Mouse (Mus musculus): ENCODE measurements at regions not wholly inside any gene's neighbourhood (a gene's known extent, or its start where the extent isn't known, plus 50 kb on each side); places are given as distances from the start of the nearest gene placed in this dataset.

DNA sequence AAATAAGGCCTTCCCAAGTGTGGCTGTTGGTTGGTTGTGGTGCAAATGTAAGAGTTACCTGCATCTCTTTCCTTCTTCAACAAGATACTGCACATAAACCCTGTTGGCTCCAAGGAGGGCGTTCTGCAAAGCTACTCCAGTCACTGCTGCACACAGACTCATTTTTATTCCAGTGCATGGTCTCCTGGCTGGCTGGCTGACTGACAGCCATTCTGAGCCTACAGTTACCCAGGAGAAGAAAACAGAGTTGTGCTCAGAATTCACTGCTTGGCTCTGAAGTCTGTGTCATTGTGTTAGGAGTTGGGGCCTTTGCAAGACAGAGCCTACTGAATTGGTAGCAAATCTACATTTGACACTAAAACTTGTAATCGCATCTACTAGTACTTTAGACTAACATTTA lies 138.0 kb upstream of the Ank start:
- no peak overlapping the region for H3K4me2 ChIP-seq
- H3K27ac ChIP-seq = no peak overlapping the region
- H3K9me3 ChIP-seq (replicated peaks) = no peaks in the 10 kb centered on the region
- 81% methylated on average over 2 of the region's 2 CpGs for WGBS
- no peak overlapping the region for H3K9ac ChIP-seq
- H3K4me1 ChIP-seq (replicated peaks) = no peaks in the 10 kb centered on the region
- no peak for ATAC-seq (replicated peaks; ENCODE audit: insufficient number of reproducible peaks, insufficient read depth, low FRiP score, low read depth)
- H3K4me3 ChIP-seq = no peak overlapping the region
- no peaks in the 10 kb centered on the region for H3K36me3 ChIP-seq
- H3K27me3 ChIP-seq = no peaks in the 10 kb centered on the region

DNA sequence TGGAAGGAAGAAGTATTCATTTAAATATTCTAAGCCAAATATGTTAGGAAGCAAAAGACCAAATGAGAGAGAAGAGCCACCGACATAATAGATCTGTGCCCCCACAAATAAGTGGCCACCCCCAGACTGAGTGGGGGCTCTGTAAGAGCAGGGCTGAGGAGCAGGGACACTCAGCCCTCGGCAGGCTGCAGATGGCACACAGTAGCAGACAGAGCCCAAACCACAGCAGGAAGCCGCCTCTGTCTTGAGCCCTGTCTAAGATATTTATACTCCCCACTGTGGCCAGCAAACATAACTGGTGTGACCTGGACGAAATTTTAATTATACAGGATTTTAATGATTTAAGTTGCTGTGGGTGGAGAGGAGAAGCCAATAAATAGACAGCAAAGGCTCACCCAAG lies 126.4 kb upstream of the Ank start:
- no peaks in the 10 kb centered on the region for H3K4me1 ChIP-seq (replicated peaks)
- H3K4me2 ChIP-seq = no peak overlapping the region
- H3K9ac ChIP-seq = no peak overlapping the region
- WGBS = 50% methylated on average over 4 of the region's 4 CpGs
- H3K27me3 ChIP-seq = no peaks in the 10 kb centered on the region
- no peak overlapping the region for H3K4me3 ChIP-seq
- H3K36me3 ChIP-seq = no peaks in the 10 kb centered on the region
- no peak for ATAC-seq (replicated peaks; ENCODE audit: insufficient number of reproducible peaks, insufficient read depth, low FRiP score, low read depth)
- H3K9me3 ChIP-seq (replicated peaks) = no peaks in the 10 kb centered on the region
- no peak overlapping the region for H3K27ac ChIP-seq

DNA sequence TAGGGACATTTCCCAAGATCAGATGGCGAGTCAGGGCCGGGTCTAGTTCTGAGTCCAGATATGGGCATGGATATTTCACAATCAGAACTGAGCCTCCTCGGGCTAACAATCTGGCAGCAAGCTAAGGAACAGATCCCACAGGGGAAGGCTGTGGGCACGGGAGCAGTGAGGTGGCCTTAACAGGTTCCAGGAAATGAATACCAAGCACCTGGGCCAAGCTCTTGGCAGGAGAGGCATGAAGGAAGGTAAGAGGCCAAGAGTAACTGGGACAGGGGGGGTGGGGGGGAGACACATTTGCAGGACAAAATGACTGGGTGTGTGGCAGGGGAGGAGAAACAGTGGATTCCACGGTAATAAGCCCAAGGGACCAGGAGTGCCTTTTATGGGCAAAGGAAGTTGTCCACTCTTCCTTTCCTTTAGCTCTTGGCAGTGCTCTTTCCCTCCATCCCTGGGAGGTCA lies 124.9 kb upstream of the Ank start:
- no peaks in the 10 kb centered on the region for H3K36me3 ChIP-seq
- H3K4me1 ChIP-seq (replicated peaks) = no peaks in the 10 kb centered on the region
- no peak overlapping the region for H3K4me3 ChIP-seq
- no peaks in the 10 kb centered on the region for H3K9me3 ChIP-seq (replicated peaks)
- no peak overlapping the region for H3K9ac ChIP-seq
- ATAC-seq (replicated peaks; ENCODE audit: insufficient number of reproducible peaks, insufficient read depth, low FRiP score, low read depth) = no peak
- WGBS = 60% methylated on average over 5 of the region's 5 CpGs
- no peak overlapping the region for H3K27ac ChIP-seq
- H3K4me2 ChIP-seq = no peak overlapping the region
- H3K27me3 ChIP-seq = no peaks in the 10 kb centered on the region

DNA sequence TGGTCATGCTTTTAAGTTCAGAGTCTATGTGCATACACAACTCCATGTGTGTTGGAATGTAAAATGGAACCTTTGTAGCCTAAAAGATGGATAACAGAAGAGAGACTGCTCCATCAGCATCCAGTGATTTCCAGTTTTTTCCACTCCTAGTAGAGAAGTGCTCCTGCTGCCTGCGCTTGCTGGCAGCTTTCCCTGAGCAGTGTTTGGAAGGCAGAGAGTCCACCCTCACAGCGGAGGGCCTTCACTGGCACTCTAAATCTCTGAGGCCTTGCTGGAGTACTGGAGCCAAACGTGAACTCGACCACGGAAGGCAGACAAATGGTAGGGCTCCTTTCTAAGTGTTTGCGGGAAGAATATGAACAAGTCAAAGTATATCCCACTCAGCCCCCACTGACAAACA lies 108.0 kb upstream of the Ank start:
- no peak overlapping the region for H3K9ac ChIP-seq
- no peaks in the 10 kb centered on the region for H3K27me3 ChIP-seq
- no peaks in the 10 kb centered on the region for H3K36me3 ChIP-seq
- H3K27ac ChIP-seq = no peak overlapping the region
- no peak overlapping the region for H3K4me3 ChIP-seq
- H3K4me2 ChIP-seq = no peak overlapping the region
- no peaks in the 10 kb centered on the region for H3K9me3 ChIP-seq (replicated peaks)
- no peak for ATAC-seq (replicated peaks; ENCODE audit: insufficient number of reproducible peaks, insufficient read depth, low FRiP score, low read depth)
- 60% methylated on average over 6 of the region's 6 CpGs for WGBS
- no peaks in the 10 kb centered on the region for H3K4me1 ChIP-seq (replicated peaks)

DNA sequence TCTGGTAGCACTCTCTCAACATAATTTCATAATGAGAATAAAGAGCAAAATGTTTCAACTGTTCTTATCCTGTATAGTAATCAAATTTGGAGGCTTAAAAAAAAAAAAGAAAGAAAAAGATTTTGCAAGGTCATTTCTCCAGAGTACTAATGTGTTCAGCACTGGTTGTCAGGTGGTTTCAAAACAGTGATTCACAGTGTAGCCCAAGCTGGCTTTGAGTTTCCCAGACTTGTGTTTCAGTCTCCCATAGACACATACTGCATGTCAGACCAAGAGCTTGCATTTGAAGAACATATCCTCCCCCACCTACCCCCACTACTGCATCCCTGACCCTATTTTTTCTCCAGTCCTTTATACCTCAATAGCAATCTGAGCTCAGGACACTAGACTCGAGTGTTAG lies 107.2 kb upstream of the Ank start:
- 83% methylated on average over 1 of the region's 1 CpGs for WGBS
- Histone ChIP-seq H3K9ac (no peak overlapping the region), H3K4me2 (no peak overlapping the region), H3K36me3 (no peaks in the 10 kb centered on the region), H3K9me3 (replicated peaks) (no peaks in the 10 kb centered on the region), H3K27ac (no peak overlapping the region), H3K4me1 (replicated peaks) (no peaks in the 10 kb centered on the region), H3K4me3 (no peak overlapping the region), H3K27me3 (no peaks in the 10 kb centered on the region)
- ATAC-seq (replicated peaks; ENCODE audit: insufficient number of reproducible peaks, insufficient read depth, low FRiP score, low read depth) = no peak

DNA sequence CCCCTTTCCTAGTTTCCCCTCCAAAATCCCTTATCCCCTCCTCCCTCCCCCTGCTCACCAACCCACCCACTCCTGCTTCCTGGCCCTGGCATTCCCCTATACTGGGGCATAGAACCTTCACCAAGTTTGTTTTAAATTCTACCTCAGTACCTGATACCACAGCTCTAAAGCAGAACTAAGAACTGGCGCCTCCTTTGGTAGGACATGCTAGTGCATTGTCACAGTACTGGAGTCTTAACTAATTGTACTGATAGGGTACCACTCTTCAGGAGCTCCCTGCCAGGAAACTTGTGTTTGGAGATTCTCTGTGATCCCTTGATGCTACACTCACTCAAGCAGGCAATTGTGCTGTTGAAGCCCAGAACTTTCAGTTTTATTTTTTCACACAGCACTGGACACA lies 92.0 kb upstream of the Ank start:
- no peak overlapping the region for H3K27ac ChIP-seq
- H3K27me3 ChIP-seq = no peaks in the 10 kb centered on the region
- H3K9me3 ChIP-seq (replicated peaks) = no peaks in the 10 kb centered on the region
- ATAC-seq (replicated peaks; ENCODE audit: insufficient number of reproducible peaks, insufficient read depth, low FRiP score, low read depth) = no peak
- H3K4me2 ChIP-seq = no peak overlapping the region
- 40% methylated on average over 1 of the region's 1 CpGs for WGBS
- no peaks in the 10 kb centered on the region for H3K4me1 ChIP-seq (replicated peaks)
- no peak overlapping the region for H3K9ac ChIP-seq
- no peaks in the 10 kb centered on the region for H3K36me3 ChIP-seq
- no peak overlapping the region for H3K4me3 ChIP-seq

DNA sequence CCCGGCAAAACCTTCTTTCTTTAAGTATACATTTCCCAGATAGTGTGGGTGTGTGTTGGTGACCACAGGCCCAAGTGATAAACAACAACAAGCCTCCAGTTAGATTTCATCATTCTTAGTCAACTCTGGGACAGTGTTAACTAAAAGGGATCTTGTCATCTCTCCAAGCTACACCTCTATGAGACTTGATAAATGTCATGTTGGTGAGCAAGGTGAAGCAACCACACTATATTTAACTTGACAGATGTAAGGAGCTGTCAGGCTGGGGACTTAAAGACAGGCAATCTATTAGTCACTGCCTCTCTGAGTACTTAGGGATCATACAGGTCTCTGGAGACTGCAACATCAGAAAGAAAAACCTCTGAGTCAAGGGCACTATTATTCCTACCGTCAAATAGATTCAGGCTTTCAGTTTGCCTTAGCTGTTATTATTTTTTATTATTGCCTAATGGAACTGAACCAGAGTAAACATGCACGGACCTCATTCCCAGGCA lies 87.8 kb upstream of the Ank start:
- no peak overlapping the region for H3K9ac ChIP-seq
- no peak for ATAC-seq (replicated peaks; ENCODE audit: insufficient number of reproducible peaks, insufficient read depth, low FRiP score, low read depth)
- no peak overlapping the region for H3K4me2 ChIP-seq
- no peaks in the 10 kb centered on the region for H3K27me3 ChIP-seq
- H3K36me3 ChIP-seq = no peaks in the 10 kb centered on the region
- H3K4me3 ChIP-seq = no peak overlapping the region
- H3K4me1 ChIP-seq (replicated peaks) = no peaks in the 10 kb centered on the region
- no peaks in the 10 kb centered on the region for H3K9me3 ChIP-seq (replicated peaks)
- WGBS = 68% methylated on average over 3 of the region's 3 CpGs
- H3K27ac ChIP-seq = no peak overlapping the region

DNA sequence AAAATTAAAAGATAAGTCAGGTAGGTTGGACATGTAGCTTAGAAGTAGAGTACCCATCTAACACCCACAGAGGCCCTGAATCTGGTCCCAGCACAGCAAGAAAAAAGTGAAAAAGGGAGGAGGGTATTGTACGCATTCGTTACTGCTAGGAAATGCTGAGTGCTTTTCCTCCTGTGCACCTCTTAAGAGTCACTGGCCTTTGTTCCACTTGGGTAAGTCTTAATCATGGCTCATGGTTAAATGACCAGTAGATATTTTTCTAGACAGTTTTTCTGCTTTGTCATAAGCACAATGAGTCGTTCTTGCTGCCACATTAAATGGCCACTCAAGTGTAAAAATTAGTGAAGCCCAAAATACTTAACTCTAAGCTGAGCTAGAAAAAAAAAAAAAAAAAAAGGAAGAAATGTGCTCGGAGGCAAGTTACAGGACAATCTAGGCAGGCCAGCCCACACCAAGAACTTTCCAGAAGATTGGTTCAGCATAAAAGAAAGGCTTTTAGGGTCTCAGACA lies 86.0 kb upstream of the Ank start:
- ATAC-seq (replicated peaks; ENCODE audit: insufficient number of reproducible peaks, insufficient read depth, low FRiP score, low read depth) = no peak
- no peak overlapping the region for H3K9ac ChIP-seq
- 77% methylated on average over 4 of the region's 4 CpGs for WGBS
- no peaks in the 10 kb centered on the region for H3K36me3 ChIP-seq
- H3K4me1 ChIP-seq (replicated peaks) = no peaks in the 10 kb centered on the region
- H3K9me3 ChIP-seq (replicated peaks) = no peaks in the 10 kb centered on the region
- H3K27me3 ChIP-seq = no peaks in the 10 kb centered on the region
- H3K27ac ChIP-seq = no peak overlapping the region
- H3K4me2 ChIP-seq = no peak overlapping the region
- H3K4me3 ChIP-seq = no peak overlapping the region

DNA sequence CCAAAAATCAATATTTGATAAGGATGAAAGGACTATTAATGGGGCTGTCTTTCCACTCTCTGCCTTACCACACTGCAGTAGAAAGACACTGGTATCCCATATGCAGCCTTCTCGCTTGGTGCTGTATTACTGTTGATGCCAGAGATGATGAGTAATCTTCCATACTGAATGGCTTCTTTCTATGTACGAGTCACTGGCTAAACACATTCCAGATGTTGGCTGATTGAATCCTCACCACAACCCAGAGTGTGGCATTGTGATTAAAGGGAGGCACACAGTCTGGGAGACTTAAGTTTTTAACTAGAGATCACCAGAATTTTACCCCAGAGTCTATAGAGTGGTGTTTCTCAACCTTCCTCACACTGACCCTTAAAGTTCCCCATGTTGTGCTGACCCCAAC lies 84.9 kb upstream of the Ank start:
- no peak overlapping the region for H3K9ac ChIP-seq
- no peaks in the 10 kb centered on the region for H3K9me3 ChIP-seq (replicated peaks)
- H3K27ac ChIP-seq = no peak overlapping the region
- no peaks in the 10 kb centered on the region for H3K4me1 ChIP-seq (replicated peaks)
- no peak overlapping the region for H3K4me3 ChIP-seq
- H3K36me3 ChIP-seq = no peaks in the 10 kb centered on the region
- WGBS = 62% methylated on average over 2 of the region's 2 CpGs
- ATAC-seq (replicated peaks; ENCODE audit: insufficient number of reproducible peaks, insufficient read depth, low FRiP score, low read depth) = no peak
- H3K4me2 ChIP-seq = no peak overlapping the region
- no peaks in the 10 kb centered on the region for H3K27me3 ChIP-seq

DNA sequence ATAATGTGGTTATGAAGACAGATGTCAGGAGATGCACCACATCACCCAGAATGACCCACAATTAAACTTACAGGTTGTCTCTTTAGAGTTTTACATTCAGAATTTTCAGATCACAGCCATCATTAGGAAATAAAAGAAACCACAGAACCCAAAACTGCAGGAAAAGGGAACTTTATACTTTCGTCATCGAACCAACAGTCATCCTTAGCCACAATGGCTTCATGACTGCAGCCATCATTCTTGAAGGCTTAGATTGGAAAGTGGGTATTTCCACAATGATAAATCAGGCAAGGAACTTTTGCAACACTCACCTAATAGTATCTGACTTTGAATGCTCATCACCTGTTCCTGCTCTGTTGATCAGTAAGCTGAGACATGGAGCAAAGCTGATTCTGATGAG lies 75.9 kb upstream of the Ank start:
- Histone ChIP-seq H3K27ac (no peak overlapping the region), H3K4me2 (no peak overlapping the region), H3K36me3 (no peaks in the 10 kb centered on the region), H3K27me3 (no peaks in the 10 kb centered on the region), H3K9me3 (replicated peaks) (no peaks in the 10 kb centered on the region), H3K9ac (no peak overlapping the region), H3K4me3 (no peak overlapping the region), H3K4me1 (replicated peaks) (no peaks in the 10 kb centered on the region)
- WGBS = 96% methylated on average over 2 of the region's 2 CpGs
- no peak for ATAC-seq (replicated peaks; ENCODE audit: insufficient number of reproducible peaks, insufficient read depth, low FRiP score, low read depth)

DNA sequence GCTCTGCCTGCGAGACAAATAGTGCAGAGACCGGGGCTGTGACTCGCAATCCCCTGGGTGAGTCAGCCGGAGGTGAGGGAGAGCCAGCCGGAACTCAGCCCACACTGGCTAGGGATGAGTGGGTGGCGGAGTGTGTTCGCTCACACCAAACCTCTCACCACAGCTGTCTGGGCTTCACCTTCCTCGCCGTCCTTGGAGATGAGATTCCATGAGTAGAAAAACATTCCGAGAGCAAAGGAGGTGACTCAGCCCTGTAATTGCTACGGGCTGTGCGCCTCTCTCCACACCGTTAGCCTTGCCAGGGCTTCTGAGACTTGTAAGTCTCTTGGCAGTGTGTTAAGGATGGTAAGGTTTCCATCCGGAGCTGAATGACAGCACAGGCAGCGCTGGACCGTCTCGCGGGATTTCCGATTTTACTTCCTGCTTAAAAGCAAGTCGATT lies 60.7 kb upstream of the Ank start:
- H3K9ac ChIP-seq = 0 out of 2 replicates have a peak overlapping the region, but pooled peaks have one; percentile 11
- peak overlapping the region; percentile 49 for H3K4me2 ChIP-seq
- H3K4me3 ChIP-seq = peak overlapping the region; percentile 7
- no peak for ATAC-seq (replicated peaks; ENCODE audit: insufficient number of reproducible peaks, insufficient read depth, low FRiP score, low read depth)
- H3K27ac ChIP-seq = no peak overlapping the region
- no peaks in the 10 kb centered on the region; the same call in 1 of the 2 replicates for H3K4me1 ChIP-seq (replicated peaks)
- H3K9me3 ChIP-seq (replicated peaks) = no peaks in the 10 kb centered on the region
- WGBS = 48% methylated on average over 20 of the region's 20 CpGs
- no peaks in the 10 kb centered on the region for H3K36me3 ChIP-seq
- H3K27me3 ChIP-seq = no peaks in the 10 kb centered on the region

DNA sequence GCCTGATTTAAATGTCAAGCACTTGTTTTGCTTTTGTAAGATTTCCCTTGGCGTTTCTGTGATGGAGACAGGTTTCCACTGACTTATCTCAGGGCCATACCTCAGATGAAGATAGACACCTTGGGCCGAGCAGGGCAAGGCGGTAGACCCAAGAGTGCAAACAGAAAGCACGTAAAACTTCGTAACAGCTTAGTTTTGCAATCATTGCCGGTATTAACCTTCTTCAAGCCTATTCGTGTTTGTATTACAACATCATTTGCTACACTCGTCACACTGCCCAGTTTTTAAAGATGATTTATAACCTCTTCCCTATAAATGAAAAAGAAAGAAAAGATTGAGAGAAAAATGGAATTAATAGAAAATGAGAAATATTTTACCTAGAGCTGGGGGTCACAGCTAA lies 56.6 kb upstream of the Ank start:
- Histone ChIP-seq H3K27ac (no peak overlapping the region), H3K4me3 (no peak overlapping the region), H3K9ac (no peak overlapping the region), H3K9me3 (replicated peaks) (no peaks in the 10 kb centered on the region), H3K36me3 (no peaks in the 10 kb centered on the region), H3K4me2 (no peak overlapping the region), H3K27me3 (no peaks in the 10 kb centered on the region), H3K4me1 (replicated peaks) (no peaks in the 10 kb centered on the region; the same call in 1 of the 2 replicates)
- no peak for ATAC-seq (replicated peaks; ENCODE audit: insufficient number of reproducible peaks, insufficient read depth, low FRiP score, low read depth)
- WGBS = 82% methylated on average over 8 of the region's 8 CpGs

Data from heart, embryonic 15.5 days (tissue).